Mouse (Mus musculus): ENCODE measurements around the gene Pold3. TPM values are rescaled to one million over a fixed set of nuclear protein-coding genes. Genes with fewer than 3 reads are reported as not detected.

Gene Pold3
- polyA plus RNA-seq, 1 experiment, result 55.3 TPM

DNA sequence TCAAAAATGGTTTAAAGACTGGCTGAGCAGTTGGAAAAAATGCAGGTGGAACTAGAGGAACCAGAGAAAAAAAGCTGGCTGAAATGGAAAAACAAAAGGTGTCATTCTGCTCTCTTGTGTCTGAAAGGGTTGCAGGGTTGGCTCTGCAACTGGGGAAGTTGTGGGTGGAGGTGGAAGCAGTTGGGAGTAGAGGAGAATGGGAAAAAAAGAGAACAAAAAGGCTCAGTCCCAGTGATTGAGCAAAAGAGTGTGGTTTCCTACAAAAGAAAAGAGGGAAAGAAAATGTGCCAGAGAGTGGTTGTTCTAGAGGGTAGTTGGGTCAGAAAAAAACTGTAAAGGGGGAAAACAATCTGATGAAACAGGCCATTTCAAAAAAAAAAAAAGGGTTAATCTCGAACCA is 19.2 kb upstream of the Pold3 start:
- Histone ChIP-seq H3K4me3 (ENCODE audit: insufficient read depth, low read length) (no peak overlapping the region), H3K27ac (ENCODE audit: insufficient read depth, low read depth, low read length) (no peak overlapping the region), H3K4me1 (ENCODE audit: control insufficient read depth, insufficient read depth, low read length) (peaks cover 13% of the 10 kb centered on the region)
- TF ChIP-seq CTCF (IDR thresholded peaks at IDR 0.05; ENCODE audit: low read depth, low read length) (no peak), POLR2A (IDR thresholded peaks at IDR 0.05; ENCODE audit: borderline replicate concordance, low read depth, low read length) (no peak)

DNA sequence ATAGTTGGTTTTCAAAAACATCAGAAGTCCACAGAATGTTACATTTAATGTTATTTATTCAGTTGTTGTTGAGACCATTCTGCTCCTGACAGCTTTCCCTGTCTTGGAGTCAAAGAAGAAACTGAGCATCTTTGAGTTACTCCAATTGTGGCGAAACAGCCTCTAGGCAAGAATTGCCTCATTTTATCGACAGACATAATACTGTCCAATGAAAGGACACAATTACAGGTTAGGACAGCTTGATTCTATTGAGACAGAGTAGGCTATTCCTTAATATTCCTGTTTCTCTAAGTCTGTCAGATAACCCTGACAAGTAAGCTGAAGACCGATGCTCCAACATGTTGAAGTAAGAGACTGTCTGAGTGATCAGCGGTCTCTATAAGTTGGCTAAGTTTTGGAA is 16.7 kb upstream of the Pold3 start:
- H3K27ac ChIP-seq (ENCODE audit: insufficient read depth, low read depth, low read length), result no peak overlapping the region
- no peak overlapping the region for H3K4me3 ChIP-seq (ENCODE audit: insufficient read depth, low read length)
- H3K4me1 ChIP-seq (ENCODE audit: control insufficient read depth, insufficient read depth, low read length), result peaks cover 11% of the 10 kb centered on the region
- TF ChIP-seq POLR2A (IDR thresholded peaks at IDR 0.05; ENCODE audit: borderline replicate concordance, low read depth, low read length) (no peak), CTCF (IDR thresholded peaks at IDR 0.05; ENCODE audit: low read depth, low read length) (no peak)

DNA sequence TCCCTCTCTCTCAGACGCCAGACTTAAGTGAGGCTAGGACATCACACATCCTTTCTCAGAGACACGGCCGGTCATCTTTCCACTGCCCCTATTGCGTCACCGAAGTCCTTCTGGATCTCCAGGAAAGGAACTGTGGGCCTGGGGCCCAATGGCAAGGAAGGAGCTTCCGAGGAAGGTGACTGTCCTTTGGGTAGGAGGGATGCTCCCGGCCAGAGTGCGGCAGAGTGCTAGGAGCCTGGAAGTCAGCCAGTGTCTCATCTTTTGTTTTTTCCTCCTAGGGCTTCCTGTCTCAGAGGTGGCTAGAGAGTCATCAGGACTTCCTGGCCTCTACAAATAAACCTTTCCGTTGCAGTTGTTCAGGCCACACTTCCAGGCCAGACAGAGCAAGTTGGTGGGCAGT is 15.7 kb upstream of the Pold3 start:
- no peak for TF ChIP-seq CTCF (IDR thresholded peaks at IDR 0.05; ENCODE audit: low read depth, low read length)
- no peak for TF ChIP-seq POLR2A (IDR thresholded peaks at IDR 0.05; ENCODE audit: borderline replicate concordance, low read depth, low read length)
- Histone ChIP-seq H3K27ac (ENCODE audit: insufficient read depth, low read depth, low read length) (no peak overlapping the region), H3K4me1 (ENCODE audit: control insufficient read depth, insufficient read depth, low read length) (peaks cover 11% of the 10 kb centered on the region), H3K4me3 (ENCODE audit: insufficient read depth, low read length) (no peak overlapping the region)

DNA sequence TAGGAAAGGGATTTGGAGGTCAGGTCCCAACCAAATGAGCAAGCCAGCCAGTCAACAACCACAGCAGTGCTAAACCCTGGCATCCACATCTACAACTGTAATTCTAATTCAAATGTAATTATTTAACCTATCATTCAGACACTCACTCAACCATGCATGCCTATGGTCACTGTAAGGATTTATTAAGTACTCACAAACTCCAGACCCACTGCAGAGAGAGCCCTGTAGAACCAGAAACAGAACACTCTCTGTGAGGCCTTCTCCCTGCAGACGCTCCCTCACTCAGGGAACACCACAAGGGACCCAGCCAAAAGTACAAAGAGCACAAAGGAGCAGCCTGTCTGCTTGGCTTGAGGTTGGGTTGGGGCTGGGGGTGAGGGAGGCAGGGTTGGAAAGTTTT is 11.0 kb upstream of the Pold3 start:
- no peak overlapping the region for H3K4me3 ChIP-seq (ENCODE audit: insufficient read depth, low read length)
- no peak for TF ChIP-seq POLR2A (IDR thresholded peaks at IDR 0.05; ENCODE audit: borderline replicate concordance, low read depth, low read length)
- no peak for TF ChIP-seq CTCF (IDR thresholded peaks at IDR 0.05; ENCODE audit: low read depth, low read length)
- H3K27ac ChIP-seq (ENCODE audit: insufficient read depth, low read depth, low read length), result no peak overlapping the region
- peaks cover 10% of the 10 kb centered on the region for H3K4me1 ChIP-seq (ENCODE audit: control insufficient read depth, insufficient read depth, low read length)

DNA sequence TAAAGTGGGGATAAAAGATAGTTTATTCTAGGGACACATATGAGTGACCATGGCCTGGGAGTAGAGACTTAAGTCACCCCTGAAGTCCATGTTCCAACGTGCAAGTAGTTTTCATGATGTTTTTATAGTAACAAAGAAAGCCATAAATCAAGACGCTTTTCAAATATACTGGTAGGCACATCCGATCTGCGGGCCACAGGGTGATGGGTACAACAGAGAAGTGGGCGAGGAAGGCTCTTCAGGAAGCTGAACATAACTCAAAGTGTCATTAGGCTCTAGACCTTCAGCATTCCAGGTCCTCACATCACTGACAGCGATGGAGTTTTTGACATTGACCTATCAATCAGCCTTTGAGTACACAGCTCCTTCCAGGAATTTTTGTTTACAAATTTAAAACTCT is 9.2 kb upstream of the Pold3 start:
- TF ChIP-seq POLR2A (IDR thresholded peaks at IDR 0.05; ENCODE audit: borderline replicate concordance, low read depth, low read length), result no peak
- TF ChIP-seq CTCF (IDR thresholded peaks at IDR 0.05; ENCODE audit: low read depth, low read length), result no peak
- no peak overlapping the region for H3K4me3 ChIP-seq (ENCODE audit: insufficient read depth, low read length)
- peaks cover 2% of the 10 kb centered on the region; the same call in 1 of the 2 replicates for H3K4me1 ChIP-seq (ENCODE audit: control insufficient read depth, insufficient read depth, low read length)
- no peak overlapping the region for H3K27ac ChIP-seq (ENCODE audit: insufficient read depth, low read depth, low read length)

DNA sequence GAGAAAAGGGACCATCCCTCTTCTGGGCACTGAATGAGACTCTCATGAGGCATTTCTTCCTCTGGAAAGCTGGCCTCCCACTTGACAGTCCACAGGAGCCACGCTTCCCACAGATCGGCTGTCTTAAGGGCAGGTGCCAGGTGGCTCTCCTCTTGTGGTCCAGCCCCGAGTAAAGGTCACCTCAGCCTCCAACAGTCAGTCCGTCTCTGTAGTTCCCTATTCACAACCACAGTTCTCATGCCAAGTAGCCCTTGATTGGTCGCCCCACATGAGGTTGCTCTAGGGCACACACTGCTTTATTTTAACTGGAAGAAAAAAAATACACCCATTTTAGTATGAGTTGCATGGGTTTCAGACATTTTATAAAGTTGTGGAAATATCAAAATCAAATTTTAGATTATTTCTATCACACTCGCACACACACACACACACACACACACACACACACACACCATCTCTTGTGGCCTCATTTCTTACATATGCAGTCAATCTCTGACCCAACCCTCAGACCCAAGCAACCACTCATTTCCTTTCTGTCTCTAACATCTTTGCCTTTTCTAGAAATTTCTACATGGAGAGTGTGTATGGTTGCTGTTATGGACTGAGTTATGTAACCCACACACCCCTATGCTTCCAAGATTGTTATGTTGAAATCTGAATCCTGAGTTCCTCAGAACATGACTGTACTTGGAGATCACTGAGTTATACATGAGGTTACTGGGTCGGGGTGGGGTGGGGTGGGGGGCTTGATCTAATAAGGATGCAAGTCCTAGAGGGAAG is 7.1 kb upstream of the Pold3 start:
- TF ChIP-seq POLR2A (IDR thresholded peaks at IDR 0.05; ENCODE audit: borderline replicate concordance, low read depth, low read length) (no peak), CTCF (IDR thresholded peaks at IDR 0.05; ENCODE audit: low read depth, low read length) (no peak)
- Histone ChIP-seq H3K27ac (ENCODE audit: insufficient read depth, low read depth, low read length) (no peak overlapping the region), H3K4me1 (ENCODE audit: control insufficient read depth, insufficient read depth, low read length) (peaks cover 2% of the 10 kb centered on the region; the same call in 1 of the 2 replicates), H3K4me3 (ENCODE audit: insufficient read depth, low read length) (no peak overlapping the region)

DNA sequence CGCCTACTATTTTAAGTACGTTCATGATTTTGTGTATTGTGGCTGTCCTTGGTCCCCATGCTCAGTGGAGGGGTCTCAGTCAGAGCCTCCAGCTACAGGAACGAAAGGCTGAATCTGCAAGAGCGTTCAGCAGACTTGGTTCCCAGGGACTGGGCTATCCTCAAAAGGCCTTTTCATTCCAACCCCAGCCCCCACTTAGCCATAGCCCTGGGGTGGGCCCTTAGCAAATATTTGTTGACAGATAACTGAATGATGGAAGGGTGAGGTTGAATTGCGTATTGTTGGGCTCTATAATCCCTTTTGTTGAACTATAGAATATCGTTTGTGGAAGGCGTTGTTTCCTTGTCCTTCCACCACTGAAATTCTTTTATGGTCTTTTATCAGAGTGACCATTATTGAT is 5.1 kb upstream of the Pold3 start:
- Histone ChIP-seq H3K4me3 (ENCODE audit: insufficient read depth, low read length) (no peak overlapping the region), H3K4me1 (ENCODE audit: control insufficient read depth, insufficient read depth, low read length) (peaks cover 2% of the 10 kb centered on the region; the same call in 1 of the 2 replicates), H3K27ac (ENCODE audit: insufficient read depth, low read depth, low read length) (no peak overlapping the region)
- TF ChIP-seq CTCF (IDR thresholded peaks at IDR 0.05; ENCODE audit: low read depth, low read length), result no peak
- no peak for TF ChIP-seq POLR2A (IDR thresholded peaks at IDR 0.05; ENCODE audit: borderline replicate concordance, low read depth, low read length)

DNA sequence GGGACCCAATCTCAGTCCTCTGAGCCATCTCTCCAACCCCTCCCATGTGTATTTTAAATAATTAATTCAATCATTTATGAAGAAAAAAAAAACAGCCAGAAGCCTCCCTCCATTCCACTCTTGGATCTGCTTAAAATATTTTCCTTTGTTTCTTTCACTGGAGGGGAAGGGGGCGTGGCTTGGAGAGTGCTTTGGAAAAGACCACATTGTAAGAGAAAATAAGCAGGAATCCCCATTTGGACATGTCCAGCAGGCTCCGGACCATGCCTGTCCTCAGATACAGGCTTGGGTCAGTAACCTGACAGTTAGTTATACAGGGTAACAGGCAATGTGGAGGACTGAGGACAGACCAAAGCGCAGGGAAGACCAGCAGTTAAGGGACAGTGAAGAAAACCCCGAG is 3.8 kb upstream of the Pold3 start:
- Histone ChIP-seq H3K4me3 (ENCODE audit: insufficient read depth, low read length) (no peak overlapping the region), H3K27ac (ENCODE audit: insufficient read depth, low read depth, low read length) (no peak overlapping the region), H3K4me1 (ENCODE audit: control insufficient read depth, insufficient read depth, low read length) (peaks cover 2% of the 10 kb centered on the region; the same call in 1 of the 2 replicates)
- TF ChIP-seq POLR2A (IDR thresholded peaks at IDR 0.05; ENCODE audit: borderline replicate concordance, low read depth, low read length), result no peak
- TF ChIP-seq CTCF (IDR thresholded peaks at IDR 0.05; ENCODE audit: low read depth, low read length), result no peak

DNA sequence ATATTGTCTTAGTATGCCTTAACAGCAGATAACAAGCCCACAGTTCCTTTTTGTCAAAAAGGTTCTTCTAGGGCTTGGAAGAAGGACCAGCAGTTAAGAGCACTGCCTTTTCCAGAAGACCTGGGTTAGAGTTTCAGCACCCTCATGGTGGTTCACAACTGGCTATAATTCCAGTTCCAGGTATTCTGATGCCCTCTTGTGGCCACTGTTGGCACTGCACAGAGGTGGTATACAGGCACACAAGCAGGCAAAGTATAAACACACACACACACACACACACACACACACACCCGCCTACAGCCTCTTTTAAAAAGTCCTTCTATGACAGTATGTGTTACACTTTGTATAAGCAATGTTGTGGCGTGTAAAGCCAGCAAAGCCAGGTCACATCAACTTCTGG is 2.8 kb upstream of the Pold3 start:
- Histone ChIP-seq H3K4me3 (ENCODE audit: insufficient read depth, low read length) (no peak overlapping the region), H3K27ac (ENCODE audit: insufficient read depth, low read depth, low read length) (no peak overlapping the region), H3K4me1 (ENCODE audit: control insufficient read depth, insufficient read depth, low read length) (peaks cover 4% of the 10 kb centered on the region)
- TF ChIP-seq POLR2A (IDR thresholded peaks at IDR 0.05; ENCODE audit: borderline replicate concordance, low read depth, low read length) (no peak), CTCF (IDR thresholded peaks at IDR 0.05; ENCODE audit: low read depth, low read length) (peak; percentile 55)

DNA sequence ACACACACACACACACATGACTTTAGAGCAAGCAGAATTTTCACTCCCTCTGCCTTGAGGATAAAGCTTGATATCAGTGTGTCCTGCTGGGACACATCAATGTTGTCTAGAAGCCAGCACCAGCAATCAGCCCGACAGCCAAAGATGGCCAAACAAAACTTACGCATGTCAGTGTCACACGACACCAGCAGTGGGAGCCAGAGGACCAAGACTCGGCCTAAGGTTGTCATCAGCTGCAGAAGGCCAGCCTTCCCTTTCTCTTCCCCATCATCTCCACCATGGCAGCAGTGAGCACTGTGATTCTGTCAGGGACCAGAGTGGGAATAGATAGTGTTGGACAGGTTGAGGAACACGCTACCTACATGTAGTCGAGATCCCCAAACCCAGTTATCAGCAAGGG is 2.1 kb upstream of the Pold3 start:
- H3K4me3 ChIP-seq (ENCODE audit: insufficient read depth, low read length), result no peak overlapping the region
- peaks cover 3% of the 10 kb centered on the region for H3K4me1 ChIP-seq (ENCODE audit: control insufficient read depth, insufficient read depth, low read length)
- no peak overlapping the region for H3K27ac ChIP-seq (ENCODE audit: insufficient read depth, low read depth, low read length)
- TF ChIP-seq CTCF (IDR thresholded peaks at IDR 0.05; ENCODE audit: low read depth, low read length), result peak; percentile 56
- no peak for TF ChIP-seq POLR2A (IDR thresholded peaks at IDR 0.05; ENCODE audit: borderline replicate concordance, low read depth, low read length)
